Mouse (Mus musculus) heart, embryonic 15.5 days (tissue): ENCODE data around the gene Vmp1. TPM values are rescaled to one million over a fixed set of nuclear protein-coding genes. Genes with fewer than 3 reads are reported as not detected.
A peak's percentile ranks its signal among the peaks of the same experiment; 100 is the strongest.

Experiments
- ATAC-seq: fragments of 200-750 bp; cut with Nextera tagmentation; replicated peaks from 2 replicates; pipeline ENCODE4 v1.8.0; 2017; ENCODE audit warnings: low read depth, moderate TSS enrichment; ENCODE audit not compliant: insufficient number of reproducible peaks, insufficient read depth, low FRiP score
- H3K27ac ChIP-seq: fragments of 300-500 bp; sonication (generic); 2 replicates; pipeline ENCODE4 v1.5.1; 2015; ENCODE audit warnings: mild to moderate bottlenecking, inconsistent platforms
- H3K27me3 ChIP-seq: fragments of 300-500 bp; sonication (generic); 2 replicates; pipeline ENCODE4 v1.6.1; 2015; ENCODE audit warnings: inconsistent platforms
- H3K36me3 ChIP-seq: fragments of 300-500 bp; sonication (generic); 2 replicates; pipeline ENCODE4 v1.6.1; 2015; ENCODE audit warnings: mild to moderate bottlenecking, inconsistent platforms
- H3K4me1 ChIP-seq: fragments of 300-500 bp; sonication (generic); replicated peaks from 2 replicates; pipeline ENCODE4 v1.6.1; 2015; ENCODE audit warnings: inconsistent platforms
- H3K4me2 ChIP-seq: fragments of 300-500 bp; sonication (generic); 2 replicates; pipeline ENCODE4 v1.6.1; 2015; ENCODE audit warnings: inconsistent platforms, mild to moderate bottlenecking, moderate library complexity
- H3K4me3 ChIP-seq: fragments of 300-500 bp; sonication (generic); 2 replicates; pipeline ENCODE4 v1.5.1; 2015; ENCODE audit warnings: mild to moderate bottlenecking, inconsistent platforms
- H3K9ac ChIP-seq: fragments of 300-500 bp; sonication (generic); 2 replicates; pipeline ENCODE4 v1.6.1; 2015; ENCODE audit warnings: mild to moderate bottlenecking, inconsistent platforms
- H3K9me3 ChIP-seq: fragments of 300-500 bp; sonication (generic); replicated peaks from 2 replicates; pipeline ENCODE4 v1.6.1; 2016; ENCODE audit warnings: inconsistent platforms
- WGBS: fragments of 180-500 bp; shearing (Covaris S2); methylation state at CpG from one replicate; pipeline ENCODE4 v1.1.7; 2015; ENCODE audit warnings: mixed read lengths; 5-methylcytosine and 5-hydroxymethylcytosine counted together
- polyA plus RNA-seq: library from polyadenylated mRNA; unstranded; fragments of >200 nt; fragmentation: Nextera tagmentation; extraction: Ambion mirVana; gene quantifications from 2 replicates; pipeline ENCODE4 v1.2.1, GENCODE M21; 2015

Gene Vmp1
- 74.3 and 82.1 TPM in 2 replicates for polyA plus RNA-seq

DNA sequence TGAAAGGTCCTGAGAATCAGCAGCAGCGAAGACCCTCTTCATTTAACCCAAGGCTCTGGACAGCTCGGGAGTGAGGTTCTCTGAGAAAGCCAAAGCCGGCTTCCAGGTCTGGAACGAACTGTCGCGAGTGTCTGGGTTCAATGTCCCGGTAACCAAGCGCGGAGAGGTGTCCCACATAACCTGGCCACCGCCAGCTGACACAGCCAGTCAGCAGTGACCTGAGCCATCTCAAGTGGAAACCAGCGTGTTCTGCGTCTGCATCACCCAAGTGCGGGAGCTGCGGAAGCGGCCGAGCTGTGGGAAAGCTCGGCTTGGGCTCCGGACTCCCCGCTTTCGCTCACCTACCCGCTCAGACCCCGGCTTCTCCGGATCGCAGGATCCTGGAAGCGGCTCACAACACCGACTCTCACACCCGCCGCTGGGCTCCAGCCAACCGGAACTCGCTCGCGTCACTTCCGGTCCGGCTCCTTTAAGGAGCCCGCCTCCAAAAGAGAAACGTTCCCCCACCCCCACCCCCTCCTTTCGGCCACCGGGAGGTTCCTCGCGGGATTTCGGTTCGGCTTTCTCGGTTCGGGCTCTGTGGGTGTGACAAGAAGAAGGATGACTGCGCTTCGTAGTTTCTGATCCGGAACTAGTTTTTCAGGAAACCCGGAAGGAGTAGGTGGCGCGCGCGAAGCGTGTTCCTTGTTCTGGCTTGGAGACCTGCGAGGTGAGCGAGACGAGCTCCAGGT, at the start of gene Vmp1, which contains the start of gene Ptrh2:
Vmp1 (minus strand) TSS at position 442 of the 731 bp plus-strand sequence.
Ptrh2 (plus strand) TSS at position 591 of the 731 bp plus-strand sequence.
- WGBS, result under 1% methylated on average over 56 of the region's 56 CpGs

DNA sequence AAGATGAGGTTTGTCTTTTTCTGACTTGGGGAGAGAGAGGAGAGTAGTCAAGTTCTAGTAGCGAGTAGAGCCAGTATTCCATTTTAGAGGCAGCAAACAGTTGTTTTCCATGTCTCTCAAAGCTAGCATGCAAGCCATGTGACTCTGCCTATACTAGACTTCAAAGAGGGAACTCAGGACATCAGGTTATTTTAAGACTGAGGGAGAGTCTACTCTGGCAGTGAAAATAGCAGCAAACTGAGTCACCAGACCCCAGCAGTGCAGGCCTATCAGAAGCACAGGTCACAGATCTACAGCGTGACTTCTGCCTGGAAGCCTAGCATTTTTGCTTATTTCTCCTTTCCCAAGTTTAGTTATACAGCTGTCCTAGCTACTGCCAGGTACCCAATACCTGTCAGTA, 47.8 kb upstream of the Vmp1 start:
- no peak overlapping the region for H3K9ac ChIP-seq
- H3K4me3 ChIP-seq, result no peak overlapping the region
- peak; percentile 94 for ATAC-seq
- peak overlapping the region; percentile 6; the same call in 1 of the 2 replicates for H3K4me2 ChIP-seq
- peaks cover 20% of the 10 kb centered on the region; the same call in 1 of the 2 replicates for H3K4me1 ChIP-seq
- peak overlapping the region; percentile 88 for H3K27ac ChIP-seq
- 36% methylated on average over 2 of the region's 2 CpGs for WGBS
- H3K27me3 ChIP-seq, result no peaks in the 10 kb centered on the region
- H3K36me3 ChIP-seq, result peaks cover 32% of the 10 kb centered on the region
- no peaks in the 10 kb centered on the region for H3K9me3 ChIP-seq

More for the DNA sequence above, at the start of gene Vmp1, which contains the start of gene Ptrh2:
- Histone ChIP-seq H3K36me3 (peaks cover 2% of the 10 kb centered on the region; the same call in 1 of the 2 replicates), H3K9me3 (no peaks in the 10 kb centered on the region), H3K4me1 (peaks cover 24% of the 10 kb centered on the region), H3K27me3 (no peaks in the 10 kb centered on the region), H3K4me2 (peak within 1 kb of the TSS; percentile 76), H3K27ac (peak within 1 kb of the TSS; percentile 91), H3K9ac (peak within 1 kb of the TSS; percentile 80), H3K4me3 (peak within 1 kb of the TSS; percentile 67)
- ATAC-seq, result peak; percentile 90

DNA sequence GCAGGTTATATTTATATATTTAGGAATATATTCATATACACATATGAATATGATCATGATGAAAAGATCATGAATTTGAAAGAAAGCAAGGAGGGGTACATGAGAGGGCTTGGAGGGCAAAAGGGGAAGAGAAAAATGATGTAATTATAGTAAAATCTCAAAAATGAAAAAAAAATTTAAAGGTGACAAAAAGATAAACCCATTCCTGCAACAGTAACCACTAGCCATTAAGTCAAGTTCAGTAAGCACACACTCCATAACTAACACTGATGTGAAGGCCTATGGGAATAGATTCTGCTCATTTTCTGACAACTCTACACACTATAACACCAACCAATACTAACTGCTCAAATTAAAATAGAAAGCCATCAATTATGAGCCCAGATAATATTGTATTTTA, 42.0 kb upstream of the Vmp1 start:
- ATAC-seq, result no peak
- H3K9ac ChIP-seq, result no peak overlapping the region

DNA sequence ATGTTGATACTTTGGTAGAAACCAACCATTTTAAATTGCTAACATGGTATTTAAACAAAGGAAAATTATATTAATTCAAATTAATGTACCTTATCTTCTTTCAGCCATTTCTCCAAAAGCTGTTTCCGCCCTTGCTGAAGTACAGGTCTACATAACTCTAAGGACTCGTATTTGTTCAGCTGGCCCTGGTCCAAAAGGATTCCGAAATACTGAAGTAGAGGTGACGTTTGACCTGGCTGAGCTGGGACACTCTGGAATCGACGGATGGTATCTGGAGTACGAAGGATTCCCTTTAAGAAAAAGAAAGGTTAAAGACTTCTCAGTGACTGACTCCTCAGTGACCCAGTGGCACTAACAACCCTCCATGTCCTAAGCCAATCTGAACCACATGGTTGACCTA, 41.3 kb upstream of the Vmp1 start:
- 75% methylated on average over 7 of the region's 7 CpGs for WGBS
- Histone ChIP-seq H3K27me3 (no peaks in the 10 kb centered on the region), H3K4me3 (no peak overlapping the region), H3K4me1 (no peaks in the 10 kb centered on the region), H3K9ac (no peak overlapping the region), H3K27ac (no peak overlapping the region), H3K4me2 (no peak overlapping the region), H3K36me3 (peaks cover 65% of the 10 kb centered on the region), H3K9me3 (no peaks in the 10 kb centered on the region)
- ATAC-seq, result no peak

More for the DNA sequence above, 42.0 kb upstream of the Vmp1 start:
- no peak overlapping the region for H3K27ac ChIP-seq
- peaks cover under 1% of the 10 kb centered on the region; the same call in 1 of the 2 replicates for H3K4me1 ChIP-seq
- H3K9me3 ChIP-seq, result no peaks in the 10 kb centered on the region
- peaks cover 61% of the 10 kb centered on the region for H3K36me3 ChIP-seq
- H3K4me3 ChIP-seq, result no peak overlapping the region
- no peaks in the 10 kb centered on the region for H3K27me3 ChIP-seq
- H3K4me2 ChIP-seq, result no peak overlapping the region

DNA sequence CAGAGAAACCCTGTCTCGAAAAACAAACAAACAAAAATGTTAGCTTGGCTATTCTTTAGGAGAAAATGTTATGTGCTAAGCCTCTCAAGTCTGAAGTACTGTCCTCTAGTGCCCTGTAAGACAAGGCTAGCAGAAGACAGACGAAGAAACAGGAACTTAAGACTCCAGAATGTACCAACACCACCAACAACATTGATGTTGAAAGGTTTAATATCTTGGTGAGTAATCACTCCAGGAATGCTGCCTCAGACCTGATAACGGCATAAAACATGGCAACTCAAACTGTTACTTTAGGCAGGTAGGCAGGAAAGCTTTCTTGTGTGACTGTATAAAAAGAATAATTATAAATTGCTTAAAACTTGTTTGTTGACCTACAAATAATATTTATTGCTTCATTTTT, 40.4 kb upstream of the Vmp1 start:
- 87% methylated on average over 3 of the region's 3 CpGs for WGBS
- Histone ChIP-seq H3K4me2 (no peak overlapping the region), H3K27me3 (no peaks in the 10 kb centered on the region), H3K36me3 (peaks cover 71% of the 10 kb centered on the region), H3K4me1 (no peaks in the 10 kb centered on the region), H3K9ac (no peak overlapping the region), H3K4me3 (no peak overlapping the region), H3K9me3 (no peaks in the 10 kb centered on the region), H3K27ac (no peak overlapping the region)
- ATAC-seq, result no peak

DNA sequence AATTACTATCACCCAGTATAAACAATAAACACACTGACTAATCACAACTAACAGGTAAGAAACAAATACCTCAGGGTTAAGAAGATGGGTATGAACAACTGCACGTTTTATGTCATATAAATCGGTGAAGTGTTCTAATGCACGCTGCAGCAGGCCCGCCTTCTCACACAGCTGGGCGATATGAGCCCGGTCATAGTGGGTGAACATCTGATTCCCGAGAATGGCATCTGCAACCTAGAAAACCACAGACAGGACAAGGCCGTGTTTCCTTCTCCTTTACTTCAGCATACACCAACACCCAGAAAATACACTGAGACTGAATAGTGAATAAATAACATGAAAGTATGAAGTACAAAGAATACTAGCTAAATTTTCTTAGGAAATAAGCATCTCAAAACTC, 35.8 kb upstream of the Vmp1 start:
- H3K4me3 ChIP-seq, result no peak overlapping the region
- 85% methylated on average over 8 of the region's 8 CpGs for WGBS
- H3K36me3 ChIP-seq, result peaks cover 68% of the 10 kb centered on the region
- H3K27ac ChIP-seq, result no peak overlapping the region
- H3K9me3 ChIP-seq, result no peaks in the 10 kb centered on the region
- no peak overlapping the region for H3K4me2 ChIP-seq
- no peak overlapping the region for H3K9ac ChIP-seq
- no peak for ATAC-seq
- no peaks in the 10 kb centered on the region for H3K27me3 ChIP-seq
- no peaks in the 10 kb centered on the region for H3K4me1 ChIP-seq

DNA sequence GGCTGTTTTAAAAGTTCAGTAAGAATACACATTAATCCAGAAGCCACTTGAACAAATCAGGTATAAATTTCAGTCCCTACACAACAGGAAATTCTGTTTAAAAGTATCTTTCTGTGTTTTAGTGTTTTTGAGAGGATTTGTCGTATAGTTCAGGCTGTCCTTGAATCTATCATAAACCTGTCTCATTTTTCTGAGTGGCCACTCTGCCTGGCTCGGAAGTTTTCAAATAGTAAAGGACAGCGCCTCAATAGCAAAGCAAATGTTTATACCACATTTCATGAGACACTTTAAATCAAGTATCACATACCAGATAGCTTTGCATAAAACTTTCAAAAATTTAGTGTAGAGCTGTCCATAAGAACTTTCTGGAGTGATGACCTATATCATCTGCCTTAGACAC, 34.7 kb upstream of the Vmp1 start:
- H3K4me2 ChIP-seq, result no peak overlapping the region
- 92% methylated on average over 3 of the region's 3 CpGs for WGBS
- no peaks in the 10 kb centered on the region for H3K27me3 ChIP-seq
- no peaks in the 10 kb centered on the region for H3K4me1 ChIP-seq
- no peak overlapping the region for H3K4me3 ChIP-seq
- peaks cover 64% of the 10 kb centered on the region for H3K36me3 ChIP-seq
- H3K27ac ChIP-seq, result no peak overlapping the region
- H3K9ac ChIP-seq, result no peak overlapping the region
- no peak for ATAC-seq
- H3K9me3 ChIP-seq, result no peaks in the 10 kb centered on the region

DNA sequence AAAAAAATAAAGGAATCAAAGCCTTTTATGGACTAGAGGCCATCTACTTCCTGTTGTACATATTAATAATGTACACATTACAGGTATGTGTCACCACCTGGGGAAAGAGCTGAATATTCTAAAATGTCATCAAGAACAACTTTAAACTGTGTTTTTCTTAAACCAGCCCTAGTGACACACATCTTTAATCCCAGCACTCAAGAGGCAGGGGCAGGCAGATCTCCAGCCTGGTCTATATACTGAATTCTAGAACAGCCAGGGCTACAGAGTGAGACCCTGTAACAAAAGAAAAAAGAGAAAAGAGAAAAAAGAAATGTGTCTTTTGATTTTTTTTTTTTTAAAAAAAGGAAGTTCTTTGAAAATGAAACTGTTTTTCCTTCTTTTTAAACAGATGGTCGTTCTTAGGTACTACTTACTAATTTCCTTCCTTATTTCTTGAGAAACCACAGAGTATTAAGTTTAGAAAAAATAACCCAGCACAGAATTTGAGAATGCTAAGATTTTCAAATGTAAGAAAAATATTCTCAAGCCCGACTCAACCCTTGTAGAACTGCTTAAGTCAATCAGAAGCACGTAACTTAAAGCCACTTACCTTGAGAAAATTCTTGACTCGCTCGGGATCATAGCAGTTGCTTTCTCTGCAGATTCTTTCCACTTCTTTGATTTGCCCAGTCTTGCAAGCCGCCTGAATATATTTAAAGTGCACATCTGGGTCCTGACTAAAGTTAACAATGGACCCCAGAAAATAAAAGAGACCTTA, 33.9 kb upstream of the Vmp1 start:
- no peak for ATAC-seq
- H3K4me1 ChIP-seq, result no peaks in the 10 kb centered on the region
- no peak overlapping the region for H3K4me2 ChIP-seq
- no peaks in the 10 kb centered on the region for H3K27me3 ChIP-seq
- no peak overlapping the region for H3K9ac ChIP-seq
- no peak overlapping the region for H3K4me3 ChIP-seq
- 81% methylated on average over 6 of the region's 6 CpGs for WGBS
- peaks cover 60% of the 10 kb centered on the region for H3K36me3 ChIP-seq
- no peaks in the 10 kb centered on the region for H3K9me3 ChIP-seq
- H3K27ac ChIP-seq, result no peak overlapping the region

DNA sequence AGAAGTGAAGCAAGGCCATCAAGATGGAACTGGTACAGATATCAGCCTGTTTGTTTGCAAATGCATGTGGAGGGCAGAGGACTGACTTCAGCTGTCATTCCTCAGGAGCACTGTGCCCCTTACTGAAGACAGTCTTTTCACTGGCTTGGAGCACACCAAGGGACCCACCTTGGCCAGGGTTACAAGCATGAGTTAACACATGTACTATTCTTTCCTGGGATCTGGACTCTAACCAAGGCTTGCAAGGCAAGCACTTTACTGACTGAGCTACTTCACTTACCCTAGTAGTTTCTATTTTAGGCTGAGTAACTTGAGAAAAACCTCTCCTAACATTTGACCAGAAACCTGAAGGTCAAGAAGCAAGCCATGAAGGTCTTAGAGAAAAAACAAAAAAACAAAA, 31.0 kb upstream of the Vmp1 start:
- no peak for ATAC-seq
- H3K9me3 ChIP-seq, result no peaks in the 10 kb centered on the region
- no peaks in the 10 kb centered on the region for H3K4me1 ChIP-seq
- no peak overlapping the region for H3K4me2 ChIP-seq
- H3K9ac ChIP-seq, result no peak overlapping the region
- H3K4me3 ChIP-seq, result no peak overlapping the region
- peak overlapping the region; percentile 35; the same call in 1 of the 2 replicates for H3K27ac ChIP-seq
- no peaks in the 10 kb centered on the region for H3K27me3 ChIP-seq
- peaks cover 65% of the 10 kb centered on the region for H3K36me3 ChIP-seq

DNA sequence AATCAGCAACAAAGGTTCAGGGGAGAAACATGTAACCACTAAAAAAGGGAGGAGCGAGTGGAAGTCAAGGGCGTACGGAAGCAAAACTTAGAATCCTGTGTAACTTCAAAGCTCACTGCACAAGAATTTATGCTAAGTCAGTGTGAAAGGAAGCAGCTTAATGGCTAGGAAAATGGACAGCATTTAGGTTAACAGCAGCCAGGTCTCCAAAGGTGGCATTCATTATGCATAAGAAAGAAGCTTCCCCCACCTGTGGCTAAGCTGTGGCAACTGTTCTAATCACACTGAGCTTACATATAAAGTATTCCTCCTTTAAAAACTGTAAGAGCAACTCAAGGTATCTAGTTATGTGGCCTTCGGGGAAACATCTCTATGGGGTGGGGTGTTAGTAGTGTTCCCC, 17.5 kb upstream of the Vmp1 start:
- Histone ChIP-seq H3K4me2 (no peak overlapping the region), H3K9ac (no peak overlapping the region), H3K36me3 (peaks cover 92% of the 10 kb centered on the region), H3K27ac (no peak overlapping the region), H3K4me3 (no peak overlapping the region), H3K9me3 (no peaks in the 10 kb centered on the region), H3K27me3 (no peaks in the 10 kb centered on the region), H3K4me1 (no peaks in the 10 kb centered on the region)
- 88% methylated on average over 4 of the region's 4 CpGs for WGBS
- no peak for ATAC-seq

DNA sequence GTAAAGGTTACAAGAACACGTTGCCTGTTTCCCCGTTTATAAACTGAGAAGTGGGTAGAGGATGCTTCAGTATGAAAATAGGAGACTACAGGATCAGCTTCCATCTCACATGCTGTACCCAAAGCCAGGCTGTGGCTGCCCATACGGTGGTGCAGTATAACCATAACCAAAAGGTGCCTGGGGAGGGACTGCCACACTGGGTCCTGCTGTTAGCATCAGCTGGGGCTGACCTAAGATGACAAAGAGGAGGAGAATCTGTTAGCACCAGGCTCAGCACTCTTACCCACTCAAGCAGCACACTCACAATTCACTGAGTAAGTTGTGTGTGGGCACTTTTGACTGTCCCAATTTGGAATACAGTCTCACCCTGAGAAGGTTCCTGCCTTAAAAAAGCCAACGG, 11.8 kb upstream of the Vmp1 start:
- Histone ChIP-seq H3K27ac (no peak overlapping the region), H3K4me3 (no peak overlapping the region), H3K4me1 (no peaks in the 10 kb centered on the region), H3K9me3 (no peaks in the 10 kb centered on the region), H3K36me3 (peaks cover 84% of the 10 kb centered on the region), H3K4me2 (no peak overlapping the region), H3K9ac (no peak overlapping the region), H3K27me3 (no peaks in the 10 kb centered on the region)
- no peak for ATAC-seq
- WGBS, result 74% methylated on average over 4 of the region's 4 CpGs
